Mouse (Mus musculus) limb, embryonic 15.5 days (tissue): ENCODE results near the gene Gpn3. TPM values are rescaled to one million over a fixed set of nuclear protein-coding genes. Genes with fewer than 3 reads are reported as not detected.

Experiments
- ATAC-seq: fragments of 200-750 bp; cut with Nextera tagmentation; 2 replicates; pipeline ENCODE4 v1.8.0; 2017; ENCODE audit warnings: low read depth, moderate TSS enrichment; ENCODE audit not compliant: insufficient number of reproducible peaks, low FRiP score, low TSS enrichment
- H3K27ac ChIP-seq: fragments of 300-500 bp; sonication (generic); 2 replicates; pipeline ENCODE4 v1.5.1; 2015; ENCODE audit warnings: moderate library complexity, mild to moderate bottlenecking, inconsistent platforms
- H3K27me3 ChIP-seq: fragments of 300-500 bp; sonication (generic); 2 replicates; pipeline ENCODE4 v1.6.1; 2015; ENCODE audit warnings: inconsistent platforms
- H3K36me3 ChIP-seq: fragments of 300-500 bp; sonication (generic); 2 replicates; pipeline ENCODE4 v1.6.1; 2015; ENCODE audit warnings: inconsistent platforms
- H3K4me1 ChIP-seq: fragments of 300-500 bp; sonication (generic); 2 replicates; pipeline ENCODE4 v1.6.1; 2015; ENCODE audit warnings: inconsistent platforms
- H3K4me2 ChIP-seq: fragments of 300-500 bp; sonication (generic); 2 replicates; pipeline ENCODE4 v1.6.1; 2015; ENCODE audit warnings: mild to moderate bottlenecking, inconsistent platforms
- H3K4me3 ChIP-seq: fragments of 300-500 bp; sonication (generic); 2 replicates; pipeline ENCODE4 v1.5.1; 2015; ENCODE audit warnings: mild to moderate bottlenecking, inconsistent platforms
- H3K9ac ChIP-seq: fragments of 300-500 bp; sonication (generic); 2 replicates; pipeline ENCODE4 v1.6.1; 2015; ENCODE audit warnings: inconsistent platforms
- H3K9me3 ChIP-seq: fragments of 300-500 bp; sonication (generic); 2 replicates; pipeline ENCODE4 v1.6.1; 2016; ENCODE audit warnings: inconsistent platforms
- WGBS: fragments of 180-500 bp; shearing (Covaris S2); methylation state at CpG from one replicate; pipeline ENCODE4 v1.1.7; 2015; 5-methylcytosine and 5-hydroxymethylcytosine counted together
- polyA plus RNA-seq: library from polyadenylated mRNA; unstranded; fragments of >200 nt; fragmentation: Nextera tagmentation; extraction: Ambion mirVana; gene quantifications from 2 replicates; pipeline ENCODE4 v1.2.1, GENCODE M21; 2015

Gene Gpn3
- polyA plus RNA-seq, 1 experiment from 2014 or later, result 60.5 TPM

DNA sequence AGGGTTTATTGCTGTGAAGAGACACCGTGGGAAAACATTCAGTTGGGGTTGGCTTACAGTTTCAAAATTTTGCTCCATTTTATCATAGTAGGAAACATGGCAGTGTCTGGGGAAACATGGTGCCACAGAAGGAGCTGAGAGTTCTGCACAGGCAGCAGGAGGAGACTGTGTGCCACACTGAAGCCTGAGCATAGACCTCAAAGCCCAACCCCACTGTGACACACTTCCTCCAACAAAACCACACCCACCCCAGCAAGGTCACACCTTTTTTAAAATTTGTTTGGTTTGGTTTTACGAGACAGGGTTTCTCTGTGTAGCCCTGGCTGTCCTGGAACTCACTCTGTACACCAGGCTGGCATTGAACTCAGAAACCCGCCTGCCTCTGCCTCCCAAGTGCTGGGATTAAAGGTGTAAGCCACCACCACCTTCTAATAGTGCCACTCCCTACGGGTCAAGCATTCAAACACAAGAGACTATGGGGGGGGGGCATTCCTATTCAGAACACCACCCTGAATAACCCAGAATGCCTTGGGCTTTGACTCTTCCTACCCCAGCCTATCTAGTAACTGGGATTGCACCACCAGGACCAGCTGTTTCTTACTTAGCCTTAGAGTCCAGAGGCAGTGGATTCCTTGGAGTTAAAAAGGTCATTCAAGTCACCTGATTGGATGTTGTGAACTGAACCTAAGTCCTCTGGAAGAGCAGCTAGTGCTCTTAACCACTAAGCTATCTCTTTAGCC, 58.5 kb downstream of the Gpn3 start:
- no peak overlapping the region for H3K27ac ChIP-seq
- ATAC-seq, result no peak
- no peaks in the 10 kb centered on the region for H3K27me3 ChIP-seq
- H3K9ac ChIP-seq, result no peak overlapping the region
- H3K4me3 ChIP-seq, result no peak overlapping the region
- H3K9me3 ChIP-seq, result no peaks in the 10 kb centered on the region
- 92% methylated on average over 4 of the region's 4 CpGs for WGBS
- H3K4me2 ChIP-seq, result no peak overlapping the region
- no peaks in the 10 kb centered on the region for H3K4me1 ChIP-seq
- peaks cover 72% of the 10 kb centered on the region for H3K36me3 ChIP-seq

DNA sequence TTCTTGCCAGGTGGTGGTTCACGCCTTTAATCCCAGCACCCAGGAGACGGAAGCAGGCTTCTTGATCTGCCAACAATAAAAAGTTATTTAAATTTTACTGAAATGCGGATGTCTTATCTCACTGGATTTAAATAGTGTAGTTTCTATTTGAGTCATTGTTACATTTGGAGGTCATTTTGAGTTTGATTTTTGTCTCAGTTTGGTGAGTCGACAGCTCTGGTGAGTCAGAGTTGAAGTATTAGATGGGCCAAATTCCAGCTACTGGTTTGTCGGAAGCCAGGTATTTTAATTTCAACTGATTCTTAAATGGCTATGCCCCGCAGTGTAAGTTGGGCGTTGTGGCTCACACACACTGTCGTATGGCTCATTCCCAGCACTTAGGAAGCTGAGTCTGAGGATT, 59.5 kb downstream of the Gpn3 start:
- ATAC-seq, result no peak
- H3K4me3 ChIP-seq, result no peak overlapping the region
- no peak overlapping the region for H3K27ac ChIP-seq
- H3K9me3 ChIP-seq, result no peaks in the 10 kb centered on the region
- 91% methylated on average over 8 of the region's 8 CpGs for WGBS
- no peak overlapping the region for H3K9ac ChIP-seq
- H3K4me2 ChIP-seq, result no peak overlapping the region
- no peaks in the 10 kb centered on the region for H3K4me1 ChIP-seq
- no peaks in the 10 kb centered on the region for H3K27me3 ChIP-seq
- peaks cover 81% of the 10 kb centered on the region for H3K36me3 ChIP-seq

Other genes starting within 250 kb of the Gpn3 start
- 0.09 and 0.11 TPM in 2 replicates for gene Ccdc63, start 231.1 kb upstream of the Gpn3 start, polyA plus RNA-seq
- gene Ppp1cc, start 213.6 kb upstream of the Gpn3 start, polyA plus RNA-seq, result 185 and 206 TPM in 2 replicates
- gene Hvcn1, start 165.1 kb upstream of the Gpn3 start, polyA plus RNA-seq, result 8.8 and 11.5 TPM in 2 replicates
- gene Tctn1, start 107.4 kb upstream of the Gpn3 start, polyA plus RNA-seq, result 5.7 and 6.0 TPM in 2 replicates
- gene Pptc7, start 87.5 kb upstream of the Gpn3 start, polyA plus RNA-seq, result 6.8 and 7.9 TPM in 2 replicates
- 10.9 and 11.5 TPM in 2 replicates for gene Rad9b, start 17.6 kb upstream of the Gpn3 start, polyA plus RNA-seq
- gene Vps29, start 17.5 kb upstream of the Gpn3 start, polyA plus RNA-seq, result 184 and 185 TPM in 2 replicates
- gene Fam216a, start 488 bp downstream of the Gpn3 start, polyA plus RNA-seq, result 58.3 and 59.3 TPM in 2 replicates
- gene Arpc3, start 20.0 kb downstream of the Gpn3 start, polyA plus RNA-seq, result 141 and 177 TPM in 2 replicates
- 40.2 and 43.0 TPM in 2 replicates for gene Anapc7, start 49.8 kb downstream of the Gpn3 start, polyA plus RNA-seq
- 29.1 and 29.2 TPM in 2 replicates for gene Atp2a2, start 130.3 kb downstream of the Gpn3 start, polyA plus RNA-seq
- gene Ift81, start 242.6 kb downstream of the Gpn3 start, polyA plus RNA-seq, result 35.6 and 36.0 TPM in 2 replicates